Mouse (Mus musculus) 3134 (cell line): ENCODE results near the gene Serpini1.
A peak's percentile ranks its signal among the peaks of the same experiment; 100 is the strongest.

Experiments used
- DNase-seq: peaks from one replicate; pipeline ENCODE4 v3.0.0-alpha.2; 2011; ENCODE audit warnings: low spot score; ENCODE audit not compliant: insufficient read length; ENCODE audit errors: extremely low read depth

Serpini1 gene

GRCm38 (mm10) chr3:75557292-75557691, at the start of gene Serpini1:
TSS of gene Serpini1 (plus strand) at chr3:75557547.
- DNase-seq = no peak

GRCm38 (mm10) chr3:75517631-75518250, 39.6 kb upstream of the Serpini1 start:
- DNase-seq = no peak

- DNase-seq = no peak
Measured at GRCm38 (mm10) chr3:75521314-75521713, 36.0 kb upstream of the Serpini1 start.

GRCm38 (mm10) chr3:75522527-75522926, 34.8 kb upstream of the Serpini1 start:
- no peak for DNase-seq

GRCm38 (mm10) chr3:75531074-75531473, 26.3 kb upstream of the Serpini1 start:
- no peak for DNase-seq

GRCm38 (mm10) chr3:75534045-75534834, 23.1 kb upstream of the Serpini1 start:
- no peak for DNase-seq

GRCm38 (mm10) chr3:75541259-75541658, 16.1 kb upstream of the Serpini1 start:
- DNase-seq = no peak

GRCm38 (mm10) chr3:75542852-75543251, 14.5 kb upstream of the Serpini1 start:
- no peak for DNase-seq

GRCm38 (mm10) chr3:75544287-75544686, 13.1 kb upstream of the Serpini1 start:
- DNase-seq = no peak

- no peak for DNase-seq
Measured at GRCm38 (mm10) chr3:75551248-75551647, 6.1 kb upstream of the Serpini1 start.

- no peak for DNase-seq
Measured at GRCm38 (mm10) chr3:75556121-75556694, 1.1 kb upstream of the Serpini1 start.

- DNase-seq = peak; percentile 98
Measured at GRCm38 (mm10) chr3:75556695-75557291, 554 bp upstream of the Serpini1 start, which contains the start of gene Pdcd10. TSS of gene Pdcd10 (minus strand) at chr3:75556856.

GRCm38 (mm10) chr3:75574074-75574473, 16.7 kb downstream of the Serpini1 start:
- DNase-seq = no peak

- no peak for DNase-seq
Measured at GRCm38 (mm10) chr3:75575582-75575981, 18.2 kb downstream of the Serpini1 start.

- peak; percentile 6 for DNase-seq
Measured at GRCm38 (mm10) chr3:75579352-75579751, 22.0 kb downstream of the Serpini1 start.

GRCm38 (mm10) chr3:75583293-75583692, 25.9 kb downstream of the Serpini1 start:
- DNase-seq = no peak

GRCm38 (mm10) chr3:75584898-75585297, 27.6 kb downstream of the Serpini1 start:
- DNase-seq = no peak

- DNase-seq = no peak
Measured at GRCm38 (mm10) chr3:75611019-75611418, 53.7 kb downstream of the Serpini1 start.

- no peak for DNase-seq
Measured at GRCm38 (mm10) chr3:75624627-75625026, 67.3 kb downstream of the Serpini1 start.

- DNase-seq = no peak
Measured at GRCm38 (mm10) chr3:75630988-75631615, 73.8 kb downstream of the Serpini1 start.

- DNase-seq = no peak
Measured at GRCm38 (mm10) chr3:75633221-75633620, 75.9 kb downstream of the Serpini1 start.
